Mouse (Mus musculus) fibroblast of lung, adult 2 months (primary cell): ENCODE measurements around the gene Adprhl1.

ENCODE experiments used
- DNase-seq: peaks from one replicate; pipeline ENCODE4 v3.0.0-alpha.2; 2011; ENCODE audit warnings: low read depth

Adprhl1 gene

DNA sequence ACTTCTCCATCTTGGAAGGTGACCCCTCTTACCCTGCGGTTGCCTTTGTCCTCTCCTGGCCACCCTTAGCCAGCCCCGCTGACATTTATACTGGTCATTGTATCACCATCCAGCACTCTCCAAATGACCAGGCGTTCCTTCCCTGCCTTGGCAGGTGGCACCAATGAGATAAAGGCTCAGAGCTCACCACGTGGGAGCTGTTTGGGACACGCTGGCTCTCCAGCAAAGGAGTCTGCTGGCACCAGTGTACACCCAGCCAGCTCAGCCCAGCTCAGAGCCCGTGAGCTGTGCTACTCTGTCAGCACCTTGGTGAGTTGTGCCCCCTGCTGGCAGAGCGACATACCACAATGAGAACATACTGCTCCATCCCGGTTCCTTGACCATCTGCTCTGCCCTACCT, at the start of gene Adprhl1:
Gene Adprhl1 (minus strand): TSS at position 144 of the 400 bp plus-strand sequence.
- peak; percentile 7 for DNase-seq

DNA sequence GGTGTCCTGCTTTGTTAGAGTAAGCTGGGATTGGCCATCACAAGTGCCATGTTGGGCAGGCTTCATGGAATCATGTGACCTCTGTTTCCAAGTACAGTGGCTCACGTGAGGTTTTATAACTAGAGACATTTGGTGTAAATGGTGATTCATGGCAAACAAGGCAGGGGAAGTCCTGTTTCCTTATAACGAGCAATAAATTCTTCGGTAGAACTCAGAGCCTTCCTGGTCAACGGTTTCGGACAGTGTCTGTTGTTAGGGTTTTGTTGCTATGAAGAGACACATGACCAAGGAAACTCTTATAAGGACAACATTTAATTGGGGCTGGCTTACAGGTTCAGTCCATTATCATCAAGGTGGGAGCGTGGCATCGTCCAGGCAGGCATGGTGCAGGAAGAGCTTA, 47.1 kb upstream of the Adprhl1 start:
- DNase-seq = no peak

DNA sequence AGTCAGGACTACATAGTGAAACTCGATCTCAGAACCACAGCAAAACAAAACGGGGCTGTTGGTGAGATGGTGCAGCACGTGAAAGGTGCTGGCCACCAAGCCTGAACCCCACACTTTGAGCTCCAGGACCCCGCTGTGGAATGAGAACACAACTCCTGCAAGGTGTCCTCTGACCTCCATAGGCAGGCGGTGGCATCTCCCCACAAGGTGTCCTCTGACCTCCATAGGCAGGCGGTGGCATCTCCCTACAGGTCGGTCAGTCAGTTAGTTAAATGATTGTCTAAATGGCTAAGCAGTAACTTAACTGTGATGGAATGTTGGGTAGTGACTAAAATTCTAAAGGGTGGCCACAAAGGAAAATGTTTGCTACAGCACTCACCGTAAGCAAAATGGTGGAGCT, 45.6 kb upstream of the Adprhl1 start:
- DNase-seq = no peak

DNA sequence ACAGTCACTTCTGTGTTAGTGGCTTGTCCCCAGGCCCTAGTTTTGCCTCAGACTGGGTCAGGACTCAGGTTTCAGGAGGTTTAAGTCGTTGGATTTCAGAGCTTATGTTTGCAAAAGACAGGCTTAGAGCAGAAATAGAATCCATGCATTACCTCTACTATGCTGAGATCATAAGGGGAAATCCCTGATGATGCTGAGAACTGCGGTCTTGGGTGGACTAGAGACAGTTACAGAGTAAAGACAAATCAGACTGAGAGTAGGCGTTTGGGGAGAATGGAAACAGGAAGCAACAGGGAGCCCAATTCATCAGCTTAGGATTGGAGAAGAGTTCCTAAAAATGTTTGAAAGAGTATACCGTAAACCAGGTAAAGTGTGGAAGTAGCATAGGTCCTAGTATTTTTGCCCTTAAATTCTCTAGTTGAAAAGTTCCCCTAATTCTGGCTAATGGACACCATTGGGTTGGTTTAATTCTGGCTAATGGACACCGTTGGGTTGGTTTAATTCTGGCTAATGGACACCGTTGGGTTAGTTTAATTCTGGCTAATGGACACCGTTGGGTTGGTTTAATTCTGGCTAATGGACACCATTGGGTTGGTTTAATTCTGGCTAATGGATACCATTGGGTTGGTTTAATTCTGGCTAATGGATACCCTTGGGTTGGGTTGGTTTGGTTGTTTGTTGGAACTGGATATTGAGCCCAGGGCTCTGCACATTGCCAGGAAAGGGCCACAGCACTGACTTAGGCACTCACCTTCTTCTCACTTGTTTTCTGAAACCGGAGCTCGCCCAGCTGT, 39.9 kb upstream of the Adprhl1 start:
- DNase-seq = no peak

DNA sequence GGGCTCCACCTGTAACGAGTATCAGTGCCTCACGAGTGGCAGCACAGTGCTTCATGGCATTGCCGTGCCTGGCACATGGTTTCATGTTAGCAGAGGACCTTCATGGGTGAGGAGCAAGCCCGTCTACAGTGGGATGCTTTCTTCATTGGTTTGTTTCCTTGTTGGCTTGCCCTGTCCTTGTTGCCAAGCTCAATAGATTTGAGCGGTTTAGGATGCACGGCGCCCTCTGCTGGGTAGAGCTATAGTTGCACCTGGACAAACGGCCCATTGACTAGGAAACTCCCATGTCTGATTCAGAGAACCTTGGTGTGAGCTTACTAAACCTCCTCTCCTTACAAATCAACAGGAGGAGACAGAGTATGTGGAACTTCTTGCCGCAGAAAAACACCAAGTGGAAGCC, 38.4 kb upstream of the Adprhl1 start:
- peak; percentile 85 for DNase-seq

DNA sequence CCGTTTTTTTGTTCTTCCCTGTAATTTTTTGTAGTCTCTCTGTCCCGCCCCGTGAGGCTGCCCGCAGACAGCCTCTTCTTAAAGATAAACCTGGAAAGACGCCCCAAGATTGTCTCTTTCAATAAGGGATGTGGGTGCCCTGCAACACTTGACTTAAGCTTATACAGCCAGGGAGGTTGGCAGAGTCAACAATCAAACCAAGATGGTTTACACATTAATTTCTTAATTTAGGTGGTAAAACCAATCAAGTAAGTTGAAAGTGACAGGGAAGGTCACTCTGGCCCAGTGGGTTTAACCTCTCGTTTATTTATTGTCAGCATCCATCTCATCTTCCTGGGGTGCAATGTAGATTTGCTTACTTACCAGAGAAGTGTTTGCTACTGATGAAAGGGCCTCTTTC, 34.7 kb upstream of the Adprhl1 start:
- no peak for DNase-seq

DNA sequence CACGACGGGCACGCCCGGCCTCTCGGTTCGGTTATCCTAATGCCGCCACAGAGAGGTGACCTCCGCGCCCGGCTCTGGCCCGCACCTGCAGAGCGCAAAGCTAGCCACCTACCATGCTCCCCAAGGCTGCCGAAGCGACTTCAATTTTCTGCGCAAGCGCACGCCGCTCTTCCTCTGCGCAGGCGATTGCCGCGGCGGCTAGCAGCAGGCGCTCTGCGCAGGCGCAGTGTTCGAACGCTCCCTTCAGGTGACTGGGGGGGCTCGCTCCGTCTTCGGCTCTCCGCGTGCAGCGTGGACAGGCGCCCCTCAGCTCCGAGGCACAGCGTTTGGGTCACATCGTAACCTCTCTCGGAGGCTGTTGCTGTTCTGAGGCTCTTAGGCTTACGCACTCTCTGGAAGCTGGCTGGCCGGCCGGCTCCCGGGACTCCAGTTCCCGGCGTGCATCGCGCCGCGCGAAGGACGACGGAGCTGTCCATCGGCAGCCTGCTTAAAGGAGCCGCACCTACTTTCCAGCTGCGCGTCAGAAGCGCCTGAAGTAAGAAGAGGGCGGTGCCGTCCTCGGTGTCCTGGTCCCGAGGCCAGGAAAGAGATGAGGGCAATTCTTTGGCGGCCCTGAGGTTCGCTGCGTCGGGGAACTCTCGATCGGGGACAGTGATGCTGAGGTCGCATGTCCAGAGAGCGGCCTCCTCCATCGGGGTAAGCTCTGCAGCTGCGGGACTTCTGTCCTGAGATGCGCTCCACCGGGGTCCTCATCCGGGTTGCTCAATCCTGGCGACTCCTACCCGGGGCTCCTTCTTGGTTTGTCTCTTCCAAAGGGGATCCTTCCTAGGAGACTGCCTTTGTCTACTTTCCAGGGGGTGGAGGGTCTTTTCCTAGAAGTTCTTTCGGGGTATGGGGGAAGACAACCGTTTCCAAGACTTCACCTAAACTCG, 34.0 kb upstream of the Adprhl1 start, which contains the start of the genes Dcun1d2 and Tmco3:
Gene Dcun1d2 (minus strand): TSS at position 440 of the 932 bp plus-strand sequence.
Gene Tmco3 (plus strand): TSS at position 499 of the 932 bp plus-strand sequence.
- DNase-seq = peak; percentile 89

DNA sequence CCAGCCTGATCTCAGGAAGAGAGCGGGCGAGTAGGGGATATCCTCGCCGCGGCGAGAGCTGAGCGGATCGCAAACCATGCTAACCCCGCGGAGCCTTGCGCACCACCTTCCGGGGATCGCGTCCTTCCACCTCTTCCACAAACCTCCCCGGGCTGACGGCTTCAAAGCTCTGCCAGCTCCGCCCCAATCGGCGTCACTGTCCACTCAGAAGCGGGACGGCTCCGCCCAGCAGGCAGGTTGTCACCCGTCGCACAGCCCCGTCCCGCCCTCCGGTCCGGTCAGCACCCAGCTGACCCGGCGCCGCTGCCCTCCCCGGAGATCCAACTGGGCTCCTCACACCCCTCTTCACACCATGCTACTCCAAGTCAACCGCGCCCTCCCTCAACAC, 33.3 kb upstream of the Adprhl1 start:
- peak; percentile 67 for DNase-seq

DNA sequence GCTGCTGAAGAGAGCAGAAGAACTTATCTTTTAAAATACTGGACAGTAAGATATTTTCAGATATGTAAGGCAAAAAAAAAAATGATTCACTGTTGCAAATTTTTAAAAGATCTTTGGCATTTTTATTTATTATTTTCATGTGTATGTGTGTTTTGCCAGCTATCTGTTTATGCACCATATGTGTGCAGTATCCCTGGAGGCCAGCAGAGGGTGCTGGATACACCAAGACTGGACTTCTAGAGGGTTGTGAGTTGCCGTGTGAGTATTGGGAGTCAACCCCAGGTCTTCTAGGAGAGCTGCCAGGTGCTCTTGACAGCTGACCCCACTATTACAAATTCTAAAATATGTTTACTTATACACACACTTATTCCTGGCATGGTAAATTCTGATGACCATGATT, 29.2 kb upstream of the Adprhl1 start:
- DNase-seq = no peak

DNA sequence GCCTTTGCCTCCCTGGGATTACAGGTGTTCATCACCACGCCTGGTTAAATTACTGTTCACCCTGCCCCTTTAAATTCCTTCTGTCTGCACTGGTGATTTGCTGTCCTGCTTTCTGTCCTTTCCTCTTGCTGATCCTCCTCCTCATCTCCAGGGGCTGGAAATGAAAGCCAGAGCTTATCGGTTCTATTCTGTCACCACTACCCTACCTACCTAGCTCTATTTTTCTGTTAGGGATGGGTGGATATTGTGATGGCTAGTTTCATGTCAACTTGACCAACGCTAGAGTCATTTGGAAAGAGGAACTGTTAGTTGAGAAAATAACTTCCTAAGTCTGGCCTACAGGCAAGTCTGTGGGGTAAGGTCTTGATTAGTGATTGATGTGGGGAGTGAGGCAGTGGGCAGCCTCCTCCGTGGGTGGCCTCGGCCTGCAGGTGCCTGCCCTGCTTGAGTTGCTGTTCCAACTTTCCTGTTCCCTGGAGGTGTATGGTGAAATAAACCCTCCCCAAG, 23.0 kb upstream of the Adprhl1 start:
- no peak for DNase-seq

DNA sequence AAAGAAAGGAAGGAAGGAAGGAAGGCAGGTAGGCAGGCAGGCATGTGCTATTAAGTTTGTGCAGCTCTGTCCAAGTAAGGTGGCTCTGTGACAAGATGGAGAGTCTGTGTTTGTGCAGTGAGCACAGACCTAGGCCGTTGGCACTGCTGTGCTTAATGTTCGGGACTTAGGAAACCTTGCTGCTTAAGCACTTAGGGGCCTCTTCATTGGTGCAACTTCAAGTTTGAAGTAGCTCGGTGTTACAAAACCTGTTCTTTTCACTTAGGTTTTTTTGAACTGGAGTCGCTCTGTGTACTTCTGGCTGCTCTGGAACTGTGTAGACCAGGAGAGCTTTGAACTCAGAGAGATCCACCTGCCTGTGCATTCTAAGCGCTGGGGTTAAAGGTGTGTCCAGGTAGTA, 18.9 kb upstream of the Adprhl1 start:
- no peak for DNase-seq

DNA sequence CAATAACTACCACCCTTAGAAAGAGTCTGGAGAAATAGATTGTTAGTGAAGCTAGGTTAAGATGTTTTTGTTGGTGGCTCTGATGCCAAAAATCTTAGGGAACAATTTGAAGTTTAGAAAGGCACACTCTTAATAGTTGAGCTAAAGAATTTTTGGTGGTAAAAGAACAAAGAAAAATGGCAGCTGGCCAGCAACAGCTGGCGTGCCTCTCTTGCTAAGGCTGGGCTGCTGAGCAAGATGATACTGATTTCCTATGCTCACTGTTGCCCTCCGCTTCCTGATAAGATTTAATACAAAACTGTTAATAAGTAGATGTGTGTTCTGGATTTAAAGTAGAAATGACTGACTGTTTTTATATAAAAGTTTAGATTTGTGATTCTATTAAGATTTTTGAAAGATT, 13.6 kb upstream of the Adprhl1 start:
- no peak for DNase-seq

DNA sequence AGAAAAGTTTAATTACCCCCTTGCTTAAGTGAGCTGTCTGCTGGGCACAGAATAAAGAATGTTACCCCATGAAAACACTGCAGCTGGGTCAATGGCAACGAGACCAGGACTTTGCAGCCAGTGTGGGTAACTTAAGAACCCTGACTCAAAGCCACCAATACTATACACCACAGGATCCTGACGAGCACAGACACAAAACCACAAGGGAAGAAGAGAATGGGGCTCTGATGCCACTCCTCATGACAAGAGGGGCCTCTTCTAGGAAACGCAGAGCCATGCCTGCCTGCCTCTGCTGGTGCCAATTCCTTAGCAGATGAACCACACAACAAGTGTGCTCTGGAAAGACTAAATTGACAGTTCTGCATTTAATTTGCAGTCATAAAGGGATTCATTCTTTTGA, 9.4 kb upstream of the Adprhl1 start:
- DNase-seq = no peak

DNA sequence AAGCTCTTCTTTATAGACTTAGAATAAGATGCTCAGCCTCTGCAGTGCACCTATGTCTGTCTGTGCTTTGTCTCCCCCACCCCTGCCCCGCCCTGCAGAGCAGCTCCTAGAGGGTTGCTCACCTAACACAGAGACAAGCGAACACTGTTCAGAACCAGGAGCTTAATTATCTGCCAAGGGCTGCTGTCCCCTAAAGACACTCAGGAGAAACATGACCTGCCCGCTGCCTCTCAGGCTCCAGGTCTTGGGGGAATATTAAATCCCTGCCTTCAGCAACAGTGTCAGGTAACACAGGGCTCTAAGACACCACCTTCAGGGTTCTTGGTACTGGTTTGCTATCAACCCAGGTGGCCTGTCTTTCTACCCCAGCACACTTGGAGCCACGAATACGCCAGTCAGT, 549 bp downstream of the Adprhl1 start:
- DNase-seq = no peak

DNA sequence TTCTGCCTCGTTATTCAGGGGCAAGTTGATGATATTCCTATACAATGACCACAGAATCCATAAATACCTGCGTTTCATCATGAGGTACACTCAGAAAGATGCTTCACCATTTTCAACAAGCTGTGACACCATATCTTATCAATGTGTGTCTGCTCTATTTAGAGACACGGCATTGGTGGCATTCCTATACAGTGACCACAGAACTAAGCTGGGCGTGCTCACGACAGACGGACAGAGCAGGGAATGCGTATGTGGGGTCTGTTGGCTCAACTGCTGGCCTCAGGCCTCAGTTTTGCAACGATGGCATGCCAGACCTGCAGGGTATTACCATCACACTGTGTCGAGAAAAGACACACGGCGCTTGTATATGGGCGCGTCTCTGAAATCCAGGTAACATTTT, 1.1 kb downstream of the Adprhl1 start:
- no peak for DNase-seq

DNA sequence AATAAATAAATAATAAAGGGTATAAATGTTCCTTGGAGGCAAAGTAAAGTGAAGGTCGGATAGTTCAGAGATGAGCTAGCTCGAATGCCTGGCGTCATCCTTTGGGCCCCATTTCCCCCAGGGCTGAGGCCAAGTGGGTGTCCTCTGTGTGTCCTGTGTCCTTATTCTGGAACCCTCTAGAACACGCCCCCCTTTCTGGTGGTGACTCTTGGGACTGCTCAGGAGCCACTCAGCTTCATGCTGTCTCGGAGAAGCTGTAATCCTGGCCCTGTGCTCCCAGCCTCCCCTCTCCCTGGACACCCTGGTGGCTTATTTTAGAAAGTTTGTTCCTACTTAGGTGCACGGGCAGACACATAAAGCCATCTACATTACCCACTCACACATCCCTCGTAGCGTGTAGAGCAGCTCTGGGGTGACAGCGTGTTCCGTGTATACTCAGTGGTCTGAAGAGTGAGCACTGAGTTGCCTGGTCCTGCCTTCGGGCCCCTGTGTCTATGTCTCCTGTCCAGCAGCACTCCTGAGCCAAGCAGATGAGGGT, 9.6 kb downstream of the Adprhl1 start:
- no peak for DNase-seq

DNA sequence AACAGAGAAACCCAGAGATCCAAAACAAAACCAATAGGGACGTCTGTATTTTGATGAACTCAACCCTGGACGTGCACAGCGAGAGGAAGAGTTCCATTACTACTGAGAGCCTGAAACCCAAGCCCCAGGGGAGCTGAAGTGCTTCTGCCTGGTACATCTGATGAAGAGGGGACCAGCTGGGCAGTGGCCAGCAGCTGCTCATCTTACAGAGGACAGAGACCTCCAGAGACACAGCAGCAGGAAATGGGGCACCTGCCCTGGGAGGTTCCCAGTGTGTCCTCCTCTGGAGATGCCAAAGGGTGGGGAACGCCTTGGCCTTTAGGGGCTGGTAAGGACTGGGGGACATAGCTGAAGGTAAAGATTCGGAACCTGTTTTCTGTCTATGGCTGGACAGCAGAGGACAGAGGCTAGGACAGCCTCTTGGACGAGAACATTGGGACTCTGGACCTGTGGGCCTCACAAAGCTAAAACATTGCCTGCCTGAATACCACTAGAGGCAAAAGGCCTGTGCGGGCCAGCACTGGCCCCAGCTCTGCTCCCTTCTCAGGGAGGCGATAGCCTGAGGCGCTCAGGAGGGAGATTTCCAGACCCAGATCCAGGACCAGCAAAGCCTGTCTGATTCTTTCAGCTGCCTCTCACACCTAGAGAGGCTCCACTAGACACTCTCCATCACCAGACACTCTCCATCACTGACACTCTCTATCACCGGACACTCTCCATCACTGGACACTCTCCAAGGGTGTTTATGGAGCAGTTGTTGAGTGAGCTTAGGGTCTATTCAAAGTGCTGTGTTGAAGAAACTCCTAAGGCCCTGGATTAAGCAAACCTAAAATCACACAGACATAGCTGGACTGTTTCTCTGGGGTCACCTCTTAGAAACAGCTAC, 10.7 kb downstream of the Adprhl1 start:
- DNase-seq = no peak

DNA sequence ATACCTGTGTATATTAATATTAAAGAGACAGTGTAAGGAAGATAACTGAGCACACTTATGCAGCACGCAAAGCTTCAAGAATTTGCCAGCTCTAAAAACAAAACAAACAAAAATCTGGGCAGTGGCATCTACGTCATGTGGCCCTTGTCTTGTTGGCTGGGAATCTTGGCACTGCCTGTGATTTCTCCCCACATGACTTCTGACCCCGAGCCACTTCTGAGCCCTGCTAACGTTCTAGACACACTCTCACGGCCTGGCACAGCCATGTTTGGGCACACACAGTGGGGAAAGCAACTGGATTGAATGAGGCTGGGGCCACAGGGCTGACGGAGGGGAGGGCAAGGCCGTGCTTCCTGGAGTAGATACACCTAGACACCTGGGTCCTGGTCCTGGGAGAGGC, 13.3 kb downstream of the Adprhl1 start:
- no peak for DNase-seq

DNA sequence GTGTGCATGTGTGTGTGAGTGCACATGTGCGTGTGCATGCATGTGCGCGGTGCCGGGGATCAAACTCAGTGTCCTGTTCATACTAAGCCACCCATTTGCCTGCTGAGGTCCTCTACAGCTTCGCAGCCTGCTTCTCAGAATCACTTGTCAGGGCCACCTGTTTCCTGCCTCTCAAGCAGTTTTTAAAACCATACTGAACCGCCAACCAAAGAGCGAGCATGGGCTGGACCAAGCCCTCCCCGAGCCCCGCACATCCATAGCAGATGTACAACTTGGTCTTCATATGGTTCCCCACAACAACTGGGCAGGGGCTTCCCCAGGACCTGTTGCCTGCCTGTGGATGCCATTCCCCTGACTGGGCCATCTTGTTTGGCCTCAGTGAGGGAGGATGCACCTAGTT, 13.9 kb downstream of the Adprhl1 start:
- no peak for DNase-seq

DNA sequence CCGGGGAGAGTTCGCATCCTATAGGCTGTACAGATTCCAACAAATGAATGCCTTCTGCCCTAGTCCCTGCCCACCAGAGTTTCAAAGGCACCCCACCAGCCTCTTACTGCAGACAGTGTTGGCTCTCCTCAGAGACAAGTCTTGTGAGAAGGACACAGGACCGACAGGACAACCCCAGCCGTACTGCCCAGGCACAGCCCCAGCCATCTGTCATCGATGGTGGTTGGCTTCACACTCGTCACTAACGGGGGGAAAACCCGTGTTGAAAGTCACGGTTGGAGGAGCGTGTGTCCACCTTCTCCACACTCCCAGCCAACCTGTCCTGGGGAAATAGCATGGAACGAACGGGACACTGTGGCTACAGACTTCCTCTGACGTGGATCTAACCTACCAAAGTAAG, 19.2 kb downstream of the Adprhl1 start:
- no peak for DNase-seq

DNA sequence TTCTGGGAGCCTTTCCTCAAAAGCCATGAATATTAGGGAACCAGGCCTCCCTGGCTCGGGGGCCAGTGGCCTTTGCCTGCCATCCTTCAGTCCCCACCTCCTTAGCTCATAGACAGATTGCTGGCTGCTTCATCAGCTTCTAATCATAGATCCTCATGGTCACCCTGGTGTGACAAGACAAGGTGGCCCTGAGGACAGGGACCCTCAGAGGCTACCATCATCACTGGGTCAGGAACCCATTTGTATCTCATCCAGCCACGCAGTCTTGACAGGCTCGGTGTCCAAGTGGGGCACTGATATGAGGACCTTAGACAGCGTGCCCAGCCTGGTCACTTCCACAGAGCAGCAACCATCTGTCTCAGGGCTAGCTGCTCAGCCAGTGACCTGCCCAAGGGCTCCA, 23.5 kb downstream of the Adprhl1 start:
- DNase-seq = no peak

DNA sequence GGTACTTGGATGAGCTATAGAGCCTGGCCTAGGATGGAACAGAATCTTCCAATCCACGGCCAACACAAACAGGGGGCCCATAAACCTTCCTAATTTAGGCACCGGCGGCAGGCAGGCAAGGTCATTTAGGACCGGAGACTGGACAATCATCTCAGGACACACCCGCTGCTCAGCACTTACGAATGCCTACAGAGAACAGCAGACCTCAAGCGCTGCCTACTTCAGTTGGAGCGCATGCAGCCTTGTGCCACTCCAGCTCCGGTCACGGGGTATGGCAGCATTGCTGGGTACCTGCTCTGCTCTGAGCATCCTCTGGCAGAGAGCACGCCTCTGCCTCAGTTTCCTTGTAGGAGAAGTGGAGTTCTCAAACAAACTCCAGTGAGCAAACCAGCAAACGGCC, 24.2 kb downstream of the Adprhl1 start:
- DNase-seq = no peak
